Mouse (Mus musculus) limb, embryonic 10.5 days (tissue): Measurements from ENCODE around the gene Gm42421. TPM values are rescaled to one million over a fixed set of nuclear protein-coding genes. Genes with fewer than 3 reads are reported as not detected.

Experiments
- DNase-seq: peaks from one replicate; pipeline ENCODE4 v3.0.0-alpha.2; 2017; ENCODE audit warnings: low spot score
- H3K27ac ChIP-seq: fragments of 300-500 bp; sonication (generic); 2 replicates; pipeline ENCODE4 v1.5.1; 2016; ENCODE audit warnings: mild to moderate bottlenecking
- H3K27me3 ChIP-seq: fragments of 300-500 bp; sonication (generic); 2 replicates; pipeline ENCODE4 v1.6.1; 2016; ENCODE audit warnings: low read depth, mild to moderate bottlenecking; ENCODE audit not compliant: poor library complexity, severe bottlenecking
- H3K36me3 ChIP-seq: fragments of 300-500 bp; sonication (generic); 2 replicates; pipeline ENCODE4 v1.6.1; 2016; ENCODE audit warnings: mild to moderate bottlenecking, moderate library complexity
- H3K4me1 ChIP-seq: fragments of 300-500 bp; sonication (generic); 2 replicates; pipeline ENCODE4 v1.6.1; 2016
- H3K4me3 ChIP-seq: fragments of 300-500 bp; sonication (generic); 2 replicates; pipeline ENCODE4 v1.5.1; 2016; ENCODE audit warnings: mild to moderate bottlenecking, moderate library complexity
- H3K9me3 ChIP-seq: fragments of 300-500 bp; sonication (generic); replicated peaks from 2 replicates; pipeline ENCODE4 v1.6.1; 2016; ENCODE audit warnings: mild to moderate bottlenecking
- WGBS: fragments of 180-500 bp; shearing (Covaris S2); methylation state at CpG from one replicate; pipeline ENCODE4 v1.1.7; 2016; 5-methylcytosine and 5-hydroxymethylcytosine counted together
- polyA plus RNA-seq: library from polyadenylated mRNA; unstranded; fragments of >200 nt; fragmentation: Nextera tagmentation; extraction: Ambion mirVana; gene quantifications from 2 replicates; pipeline ENCODE4 v1.2.1, GENCODE M21; 2016

The Gm42421 gene
- polyA plus RNA-seq, 1 experiment from 2014 or later = 0.83 TPM

- 75% methylated on average over 2 of the region's 2 CpGs for WGBS
- no peaks in the 10 kb centered on the region for H3K9me3 ChIP-seq
- H3K36me3 ChIP-seq = peaks cover 41% of the 10 kb centered on the region
- H3K27ac ChIP-seq = no peak overlapping the region
- no peaks in the 10 kb centered on the region for H3K27me3 ChIP-seq
- H3K4me1 ChIP-seq = peaks cover 10% of the 10 kb centered on the region
- no peak for DNase-seq
- no peak overlapping the region for H3K4me3 ChIP-seq
Measured at GRCm38 (mm10) chr5:143982361-143982760, 54.4 kb downstream of the Gm42421 start.

- peaks cover 8% of the 10 kb centered on the region for H3K4me1 ChIP-seq
- DNase-seq = no peak
- H3K4me3 ChIP-seq = no peak overlapping the region
- peaks cover 72% of the 10 kb centered on the region for H3K36me3 ChIP-seq
- H3K27ac ChIP-seq = no peak overlapping the region
- H3K27me3 ChIP-seq = no peaks in the 10 kb centered on the region
- 93% methylated on average over 7 of the region's 7 CpGs for WGBS
- H3K9me3 ChIP-seq = no peaks in the 10 kb centered on the region
Measured at GRCm38 (mm10) chr5:143985381-143985780, 57.4 kb downstream of the Gm42421 start.

Other genes starting within 250 kb of the Gm42421 start
- 30.5 and 34.7 TPM in 2 replicates for gene Usp42, start 195.9 kb upstream of the Gm42421 start, polyA plus RNA-seq
- 46.0 and 51.7 TPM in 2 replicates for gene Eif2ak1, start 110.4 kb upstream of the Gm42421 start, polyA plus RNA-seq
- gene Ankrd61, start 30.5 kb upstream of the Gm42421 start, polyA plus RNA-seq = 0.11 and 0.35 TPM in 2 replicates
- gene Aimp2, start 18.3 kb upstream of the Gm42421 start, polyA plus RNA-seq = 128 and 149 TPM in 2 replicates
- 36.7 and 45.7 TPM in 2 replicates for gene Pms2, start 18.2 kb upstream of the Gm42421 start, polyA plus RNA-seq
- gene Rsph10b, start 4.9 kb downstream of the Gm42421 start, polyA plus RNA-seq = 0.41 and 1.1 TPM in 2 replicates
- gene Ccz1, start 86.7 kb downstream of the Gm42421 start, polyA plus RNA-seq = 98.8 and 99.4 TPM in 2 replicates
- not detected in 2 replicates for gene Ocm, start 98.5 kb downstream of the Gm42421 start, polyA plus RNA-seq
- 5.7 and 5.9 TPM in 2 replicates for gene Lmtk2, start 172.3 kb downstream of the Gm42421 start, polyA plus RNA-seq